Comparison of ENCODE assay signal across 30 mouse cellular contexts in genomic region chr9:57989309-57989708, GRCm38 (mm10). TPM values are rescaled to one million over a fixed set of nuclear protein-coding genes. Genes with fewer than 3 reads are reported as not detected.
"Had no signal": no experiment of that assay in that cellular context is flagged by ENCODE, and none has a peak within 500 bp of the region (broad histone marks: within the 10 kb centered on the region; RNA-seq: fewer than 3 reads in every experiment).

No protein-coding gene starts in this region.

- H3K27ac ChIP-seq: embryonic facial prominence, embryonic 10.5 days; embryonic facial prominence, embryonic 12.5 days; embryonic facial prominence, embryonic 13.5 days; embryonic facial prominence, embryonic 15.5 days; forebrain, embryonic 10.5 days; forebrain, embryonic 13.5 days; forebrain, embryonic 15.5 days; heart, adult 2 months had no signal

- H3K27me3 ChIP-seq: embryonic facial prominence, embryonic 12.5 days; embryonic facial prominence, embryonic 13.5 days; embryonic facial prominence, embryonic 15.5 days; forebrain, embryonic 15.5 days had no signal

- ATAC-seq: forebrain, embryonic 13.5 days; forebrain, embryonic 14.5 days; forebrain, embryonic 15.5 days; forebrain, embryonic 16.5 days; forebrain, postnatal 0 days had no signal

- H3K36me3 ChIP-seq: embryonic facial prominence, embryonic 10.5 days; embryonic facial prominence, embryonic 12.5 days; embryonic facial prominence, embryonic 13.5 days; embryonic facial prominence, embryonic 15.5 days; forebrain, embryonic 10.5 days; forebrain, embryonic 15.5 days had no signal

- H3K9me3 ChIP-seq: embryonic facial prominence, embryonic 10.5 days; embryonic facial prominence, embryonic 12.5 days; embryonic facial prominence, embryonic 13.5 days; embryonic facial prominence, embryonic 15.5 days; forebrain, embryonic 10.5 days; forebrain, embryonic 13.5 days; forebrain, embryonic 15.5 days had no signal

- H3K4me3 ChIP-seq: embryonic facial prominence, embryonic 10.5 days; embryonic facial prominence, embryonic 12.5 days; embryonic facial prominence, embryonic 13.5 days; embryonic facial prominence, embryonic 15.5 days; erythroblast, embryonic 14.5 days; forebrain, embryonic 10.5 days; forebrain, embryonic 13.5 days; forebrain, embryonic 15.5 days; gastrocnemius, adult 2 months; heart, adult 2 months had no signal

- DNase-seq: cerebellum, adult 8-10 months; cerebellum, adult 9-10 months; cerebellum, adult 9-11 months; cerebellum, postnatal 10 days; cerebellum, postnatal 14 days; cerebellum, postnatal 25 days; cerebellum, postnatal 36 days; embryo, embryonic 11 days; forebrain, postnatal 0 days; gastrocnemius, adult 2 months; gastrocnemius, postnatal 10 days; gastrocnemius, postnatal 14 days; gastrocnemius, postnatal 25 days; gastrocnemius, postnatal 36 days; heart, adult 11 months; heart, adult 18-20 months; heart, adult 2 months had no signal

- H3K9ac ChIP-seq: embryonic facial prominence, embryonic 12.5 days; embryonic facial prominence, embryonic 13.5 days; embryonic facial prominence, embryonic 15.5 days; forebrain, embryonic 13.5 days; forebrain, embryonic 15.5 days; forebrain, postnatal 0 days had no signal

- H3K4me2 ChIP-seq: embryonic facial prominence, embryonic 12.5 days; embryonic facial prominence, embryonic 13.5 days; embryonic facial prominence, embryonic 15.5 days; forebrain, embryonic 13.5 days; forebrain, embryonic 15.5 days; heart, embryonic 11.5 days had no signal

RNA-seq across cellular contexts. Expression of gene Cyp11a1, which starts 16.9 kb away (rescaled TPM):
- total RNA-seq: common myeloid progenitor, adult 5-6 weeks; gastrocnemius, postnatal 36 days; heart, adult 18-20 months had no signal
- polyA plus RNA-seq: embryonic facial prominence, embryonic 10.5 days; forebrain, embryonic 10.5 days; forebrain, embryonic 11.5 days; heart, embryonic 11.5 days had no signal
